Mouse (Mus musculus): ENCODE measurements at regions not wholly inside any gene's neighbourhood (a gene's known extent, or its start where the extent isn't known, plus 50 kb on each side); places are given as distances from the start of the nearest gene placed in this dataset.

DNA sequence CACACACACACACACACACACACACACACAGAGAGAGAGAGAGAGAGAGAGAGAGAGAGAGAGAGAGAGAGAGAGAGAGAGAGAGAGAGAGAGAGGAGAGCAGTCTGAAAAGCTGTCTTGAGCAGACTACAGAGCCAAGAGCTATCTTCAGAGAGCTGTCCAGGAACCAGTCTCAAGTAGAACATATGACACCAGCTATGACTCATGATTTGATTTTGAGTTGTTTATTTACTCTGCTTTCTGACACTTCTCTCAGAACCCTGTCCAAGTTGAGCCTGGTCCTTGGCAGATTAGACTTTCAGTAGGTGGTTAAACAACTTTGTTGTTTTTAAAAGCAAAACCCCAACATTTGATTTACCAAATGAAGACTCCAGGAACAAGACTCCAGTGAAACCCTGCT is 420.8 kb upstream of the Lcorl start:
- no peak overlapping the region for H3K4me3 ChIP-seq (replicated peaks; ENCODE audit: low read length)
- TF ChIP-seq CTCF (conservative IDR thresholded peaks at IDR 0.05; ENCODE audit: low read length): no peak
- TF ChIP-seq POU5F1 (IDR thresholded peaks at IDR 0.05; ENCODE audit: borderline replicate concordance, low read length): no peak
- no peak for TF ChIP-seq NANOG (IDR thresholded peaks at IDR 0.05; ENCODE audit: borderline replicate concordance, low read length)
- no peaks in the 10 kb centered on the region for H3K36me3 ChIP-seq (ENCODE audit: insufficient read depth, low read length)
- no peaks in the 10 kb centered on the region for H3K27me3 ChIP-seq (ENCODE audit: insufficient read depth, low read length)
- no peaks in the 10 kb centered on the region for H3K4me1 ChIP-seq (replicated peaks; ENCODE audit: low read depth, low read length)
- no peaks in the 10 kb centered on the region for H3K9me3 ChIP-seq (ENCODE audit: low read length)

DNA sequence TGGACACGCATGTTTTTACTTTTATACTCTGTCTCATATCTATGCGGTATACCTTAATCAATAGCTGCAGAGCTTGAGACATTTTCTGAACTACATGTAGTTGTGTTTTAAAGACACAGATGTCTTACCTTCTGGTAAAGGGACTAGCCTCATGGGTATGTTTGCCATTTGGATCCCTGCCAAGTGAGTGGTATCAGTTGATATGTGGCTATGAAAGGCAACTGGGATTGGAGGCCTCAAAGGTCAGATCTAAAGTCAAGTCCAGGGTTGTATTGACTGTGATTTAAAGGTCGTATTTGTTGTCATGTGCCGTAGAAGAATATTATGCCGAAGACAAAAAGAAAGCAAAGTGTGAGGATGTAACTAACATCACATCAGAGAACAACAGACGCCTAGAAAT is 399.3 kb upstream of the Lcorl start:
- no peaks in the 10 kb centered on the region for H3K36me3 ChIP-seq (ENCODE audit: insufficient read depth, low read length)
- no peaks in the 10 kb centered on the region for H3K4me1 ChIP-seq (replicated peaks; ENCODE audit: low read depth, low read length)
- TF ChIP-seq POU5F1 (IDR thresholded peaks at IDR 0.05; ENCODE audit: borderline replicate concordance, low read length): no peak
- no peak for TF ChIP-seq NANOG (IDR thresholded peaks at IDR 0.05; ENCODE audit: borderline replicate concordance, low read length)
- H3K9me3 ChIP-seq (ENCODE audit: low read length): no peaks in the 10 kb centered on the region
- H3K4me3 ChIP-seq (replicated peaks; ENCODE audit: low read length): no peak overlapping the region
- no peaks in the 10 kb centered on the region for H3K27me3 ChIP-seq (ENCODE audit: insufficient read depth, low read length)

DNA sequence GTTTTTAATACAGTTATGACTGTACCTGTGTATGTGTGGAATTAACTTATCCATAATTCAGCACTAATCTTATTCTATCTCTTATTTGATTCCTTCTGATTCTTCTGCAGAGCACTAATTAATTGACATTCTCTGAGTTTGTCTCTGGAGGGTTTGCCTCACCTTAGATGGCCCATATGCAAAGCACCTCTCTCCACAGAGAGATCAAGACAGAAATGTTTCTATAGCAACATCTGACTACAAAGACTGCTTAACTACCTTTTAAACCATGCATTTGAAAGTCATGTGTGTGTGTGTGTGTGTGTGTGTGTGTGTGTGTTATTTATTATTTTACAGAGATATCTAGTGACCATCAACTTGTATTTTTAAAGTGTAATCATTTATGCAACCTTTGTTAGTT is 396.5 kb upstream of the Lcorl start:
- Histone ChIP-seq H3K9me3 (ENCODE audit: low read length) (no peaks in the 10 kb centered on the region), H3K36me3 (ENCODE audit: insufficient read depth, low read length) (no peaks in the 10 kb centered on the region), H3K4me3 (replicated peaks; ENCODE audit: low read length) (no peak overlapping the region), H3K27me3 (ENCODE audit: insufficient read depth, low read length) (no peaks in the 10 kb centered on the region), H3K4me1 (replicated peaks; ENCODE audit: low read depth, low read length) (no peaks in the 10 kb centered on the region)
- TF ChIP-seq POU5F1 (IDR thresholded peaks at IDR 0.05; ENCODE audit: borderline replicate concordance, low read length): no peak
- no peak for TF ChIP-seq NANOG (IDR thresholded peaks at IDR 0.05; ENCODE audit: borderline replicate concordance, low read length)
- no peak for TF ChIP-seq CTCF (conservative IDR thresholded peaks at IDR 0.05; ENCODE audit: low read length)

DNA sequence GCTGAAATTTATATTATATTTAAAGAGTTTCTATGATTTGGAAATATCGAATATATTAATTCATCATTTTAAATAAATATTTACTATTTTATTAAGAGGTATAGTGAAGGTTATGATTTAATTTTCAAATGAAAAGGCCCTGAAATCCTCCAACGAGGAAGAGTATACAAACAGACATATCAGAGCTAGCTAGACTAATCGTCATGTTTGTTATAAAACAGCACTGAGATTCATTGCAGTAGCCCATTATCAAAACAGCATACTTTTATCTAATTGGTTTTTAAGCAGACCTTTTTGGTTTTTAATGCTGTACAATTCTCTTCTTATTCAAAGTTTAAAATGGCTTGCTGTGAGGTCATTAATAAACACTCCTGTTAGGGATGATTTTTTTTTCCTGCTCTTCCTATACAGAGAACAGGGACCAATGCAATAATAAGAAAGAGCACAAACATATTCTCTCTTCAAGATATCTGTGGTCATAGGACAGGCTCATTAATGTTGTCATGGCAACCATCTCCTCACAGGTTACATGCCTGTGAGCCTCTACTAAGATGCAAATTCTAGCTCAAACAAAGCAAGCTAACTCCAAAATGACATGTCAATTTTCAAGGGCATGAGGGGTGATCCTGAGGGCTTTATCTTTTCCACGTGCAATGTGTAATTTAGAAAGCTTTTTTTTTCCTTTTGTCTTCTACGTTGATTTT is 378.1 kb upstream of the Lcorl start:
- H3K4me1 ChIP-seq (replicated peaks; ENCODE audit: low read depth, low read length): no peaks in the 10 kb centered on the region
- no peaks in the 10 kb centered on the region for H3K9me3 ChIP-seq (ENCODE audit: low read length)
- H3K36me3 ChIP-seq (ENCODE audit: insufficient read depth, low read length): no peaks in the 10 kb centered on the region
- no peak for TF ChIP-seq NANOG (IDR thresholded peaks at IDR 0.05; ENCODE audit: borderline replicate concordance, low read length)
- TF ChIP-seq POU5F1 (IDR thresholded peaks at IDR 0.05; ENCODE audit: borderline replicate concordance, low read length): no peak
- TF ChIP-seq CTCF (conservative IDR thresholded peaks at IDR 0.05; ENCODE audit: low read length): no peak
- no peak overlapping the region for H3K4me3 ChIP-seq (replicated peaks; ENCODE audit: low read length)
- no peaks in the 10 kb centered on the region for H3K27me3 ChIP-seq (ENCODE audit: insufficient read depth, low read length)

DNA sequence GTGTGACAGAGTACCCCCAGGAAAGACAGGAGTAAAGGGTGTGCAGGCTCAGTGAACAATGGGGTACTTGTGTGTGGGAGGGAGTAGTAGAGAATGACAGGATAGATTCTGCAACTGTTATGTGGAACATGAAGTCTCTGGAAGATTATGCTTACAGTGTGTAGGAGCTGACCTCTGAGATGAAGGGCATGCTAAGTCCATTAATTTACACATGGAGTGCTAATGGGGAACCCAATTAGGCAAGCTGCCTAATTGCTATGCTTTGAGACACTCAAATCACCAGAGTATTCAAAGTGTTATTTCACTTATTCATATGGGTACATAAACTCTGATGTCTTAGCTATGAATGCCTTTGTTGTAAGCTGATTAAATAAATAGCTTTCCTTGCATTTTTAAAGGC is 375.4 kb upstream of the Lcorl start:
- no peaks in the 10 kb centered on the region for H3K4me1 ChIP-seq (replicated peaks; ENCODE audit: low read depth, low read length)
- no peaks in the 10 kb centered on the region for H3K27me3 ChIP-seq (ENCODE audit: insufficient read depth, low read length)
- no peak overlapping the region for H3K4me3 ChIP-seq (replicated peaks; ENCODE audit: low read length)
- no peaks in the 10 kb centered on the region for H3K9me3 ChIP-seq (ENCODE audit: low read length)
- TF ChIP-seq NANOG (IDR thresholded peaks at IDR 0.05; ENCODE audit: borderline replicate concordance, low read length) (no peak), CTCF (conservative IDR thresholded peaks at IDR 0.05; ENCODE audit: low read length) (no peak), POU5F1 (IDR thresholded peaks at IDR 0.05; ENCODE audit: borderline replicate concordance, low read length) (no peak)
- H3K36me3 ChIP-seq (ENCODE audit: insufficient read depth, low read length): no peaks in the 10 kb centered on the region

DNA sequence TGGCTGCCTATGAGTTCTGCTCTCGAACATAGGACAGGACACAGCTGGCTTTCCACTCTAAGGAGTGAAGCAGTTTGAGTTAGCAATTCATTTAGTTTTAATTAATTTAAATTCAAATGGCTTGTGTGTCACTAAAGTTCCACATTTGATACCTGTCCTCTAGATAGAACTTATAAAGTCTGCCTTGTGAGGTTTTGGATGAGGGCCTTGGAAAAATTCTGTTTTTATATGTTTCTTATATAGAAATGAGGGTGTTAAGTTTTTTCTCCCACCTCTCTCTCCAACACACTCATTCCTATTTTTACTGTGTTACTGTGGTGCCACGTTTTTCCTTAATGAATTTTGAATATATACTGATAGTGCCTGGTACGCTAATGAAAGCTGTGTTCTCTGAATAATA is 371.3 kb upstream of the Lcorl start:
- no peaks in the 10 kb centered on the region for H3K36me3 ChIP-seq (ENCODE audit: insufficient read depth, low read length)
- H3K9me3 ChIP-seq (ENCODE audit: low read length): no peaks in the 10 kb centered on the region
- H3K4me3 ChIP-seq (replicated peaks; ENCODE audit: low read length): no peak overlapping the region
- TF ChIP-seq POU5F1 (IDR thresholded peaks at IDR 0.05; ENCODE audit: borderline replicate concordance, low read length): no peak
- TF ChIP-seq NANOG (IDR thresholded peaks at IDR 0.05; ENCODE audit: borderline replicate concordance, low read length): no peak
- TF ChIP-seq CTCF (conservative IDR thresholded peaks at IDR 0.05; ENCODE audit: low read length): no peak
- no peaks in the 10 kb centered on the region for H3K4me1 ChIP-seq (replicated peaks; ENCODE audit: low read depth, low read length)
- no peaks in the 10 kb centered on the region for H3K27me3 ChIP-seq (ENCODE audit: insufficient read depth, low read length)

DNA sequence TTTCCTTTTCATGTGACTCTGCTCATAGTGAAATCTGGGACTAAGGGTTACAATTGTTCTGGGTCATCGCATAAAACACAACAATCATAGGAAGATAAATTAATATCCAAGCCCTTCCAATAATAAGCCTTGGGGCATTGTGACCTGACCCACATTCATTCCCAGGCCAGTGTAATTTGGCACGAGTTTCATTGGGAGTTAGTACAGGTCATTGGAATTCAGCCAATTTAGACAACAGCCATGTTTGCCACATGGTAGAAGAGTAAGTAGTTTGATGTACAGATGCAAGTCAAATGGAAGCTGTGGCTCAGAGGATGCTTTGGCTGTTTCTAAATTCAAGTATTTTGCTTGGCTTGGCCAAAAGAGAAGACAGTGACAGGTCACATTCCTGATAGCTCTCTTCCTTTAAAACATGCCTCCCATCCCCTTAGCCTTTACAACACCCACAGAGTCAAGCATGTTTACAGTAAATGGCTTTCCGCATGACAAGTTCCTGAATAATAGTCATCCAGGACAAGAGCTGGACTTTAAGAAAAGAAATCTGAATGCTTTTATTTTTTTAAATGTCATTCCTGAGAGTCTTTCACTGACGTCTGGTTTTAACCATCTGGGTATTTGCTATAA is 355.5 kb upstream of the Lcorl start:
- no peak for TF ChIP-seq NANOG (IDR thresholded peaks at IDR 0.05; ENCODE audit: borderline replicate concordance, low read length)
- TF ChIP-seq POU5F1 (IDR thresholded peaks at IDR 0.05; ENCODE audit: borderline replicate concordance, low read length): no peak
- no peak for TF ChIP-seq CTCF (conservative IDR thresholded peaks at IDR 0.05; ENCODE audit: low read length)
- Histone ChIP-seq H3K4me1 (replicated peaks; ENCODE audit: low read depth, low read length) (no peaks in the 10 kb centered on the region), H3K36me3 (ENCODE audit: insufficient read depth, low read length) (no peaks in the 10 kb centered on the region), H3K27me3 (ENCODE audit: insufficient read depth, low read length) (no peaks in the 10 kb centered on the region), H3K9me3 (ENCODE audit: low read length) (no peaks in the 10 kb centered on the region), H3K4me3 (replicated peaks; ENCODE audit: low read length) (no peak overlapping the region)

DNA sequence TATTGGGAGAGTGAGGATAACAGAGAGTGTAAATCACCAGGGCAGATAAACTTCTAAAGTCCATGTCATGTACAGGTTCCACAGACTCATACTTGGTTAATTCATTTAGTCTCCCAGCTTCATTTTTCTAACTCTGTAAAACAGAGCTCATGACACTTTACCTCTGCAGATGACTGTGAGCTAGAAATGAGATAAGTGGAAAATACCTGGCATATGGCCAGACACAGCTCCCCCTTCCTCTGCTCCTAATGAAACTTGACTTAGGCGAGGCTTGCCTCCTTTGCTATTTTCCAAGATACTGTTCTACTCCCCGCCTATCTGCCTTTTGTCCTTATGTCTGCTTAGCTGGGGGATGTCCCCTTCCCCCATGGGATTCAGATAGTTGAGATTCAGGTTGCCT is 351.7 kb upstream of the Lcorl start:
- H3K4me1 ChIP-seq (replicated peaks; ENCODE audit: low read depth, low read length): no peaks in the 10 kb centered on the region
- no peaks in the 10 kb centered on the region for H3K36me3 ChIP-seq (ENCODE audit: insufficient read depth, low read length)
- no peaks in the 10 kb centered on the region for H3K27me3 ChIP-seq (ENCODE audit: insufficient read depth, low read length)
- no peak overlapping the region for H3K4me3 ChIP-seq (replicated peaks; ENCODE audit: low read length)
- TF ChIP-seq NANOG (IDR thresholded peaks at IDR 0.05; ENCODE audit: borderline replicate concordance, low read length): no peak
- no peak for TF ChIP-seq CTCF (conservative IDR thresholded peaks at IDR 0.05; ENCODE audit: low read length)
- TF ChIP-seq POU5F1 (IDR thresholded peaks at IDR 0.05; ENCODE audit: borderline replicate concordance, low read length): no peak
- H3K9me3 ChIP-seq (ENCODE audit: low read length): no peaks in the 10 kb centered on the region

DNA sequence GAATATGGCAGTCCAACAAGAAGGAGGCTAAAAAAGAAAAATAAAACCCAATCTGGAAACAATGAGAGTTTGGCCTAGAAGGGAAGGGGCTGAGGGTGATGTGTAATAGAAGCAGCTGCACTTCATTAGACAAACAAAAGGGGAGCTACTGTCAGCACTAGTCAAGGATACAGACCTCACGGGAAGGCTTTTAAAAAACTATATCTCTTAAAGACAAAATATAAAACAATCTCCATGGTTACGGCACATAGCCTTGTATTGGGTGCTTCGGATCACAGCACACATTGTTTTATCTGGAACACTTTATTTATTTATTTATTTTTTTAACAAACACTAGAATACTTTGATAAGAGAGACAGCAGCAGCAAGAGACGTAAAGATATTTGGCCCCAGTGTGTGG is 346.3 kb upstream of the Lcorl start:
- Histone ChIP-seq H3K4me1 (replicated peaks; ENCODE audit: low read depth, low read length) (no peaks in the 10 kb centered on the region), H3K9me3 (ENCODE audit: low read length) (no peaks in the 10 kb centered on the region), H3K4me3 (replicated peaks; ENCODE audit: low read length) (no peak overlapping the region), H3K36me3 (ENCODE audit: insufficient read depth, low read length) (no peaks in the 10 kb centered on the region), H3K27me3 (ENCODE audit: insufficient read depth, low read length) (no peaks in the 10 kb centered on the region)
- TF ChIP-seq NANOG (IDR thresholded peaks at IDR 0.05; ENCODE audit: borderline replicate concordance, low read length): no peak
- TF ChIP-seq POU5F1 (IDR thresholded peaks at IDR 0.05; ENCODE audit: borderline replicate concordance, low read length): no peak
- TF ChIP-seq CTCF (conservative IDR thresholded peaks at IDR 0.05; ENCODE audit: low read length): no peak
